Mouse (Mus musculus): Measurements from ENCODE around the gene Smc4. TPM values are rescaled to one million over a fixed set of nuclear protein-coding genes. Genes with fewer than 3 reads are reported as not detected.

Gene Smc4
- polyA plus RNA-seq, 2 experiments from 2014 or later = 394 to 401 TPM

Other genes with a start within 250 kb of the Smc4 start
- 1 to 10 TPM; 1.9 to 2.3 TPM for gene 1110032F04Rik, start 135.2 kb upstream of the Smc4 start, polyA plus RNA-seq (2017; shearing (Covaris generic))
- 100 to 1,000 TPM in 1 of 2 experiments, 10 to 100 TPM in 1; 76.4 to 105 TPM for gene Ift80, start 168 bp upstream of the Smc4 start, polyA plus RNA-seq (2017; shearing (Covaris generic))
- 10 to 100 TPM; 25.9 to 27.4 TPM for gene Trim59, start 40.0 kb downstream of the Smc4 start, polyA plus RNA-seq (2017; shearing (Covaris generic))
- 10 to 100 TPM; 27.2 to 36.5 TPM for gene Kpna4, start 122.4 kb downstream of the Smc4 start, polyA plus RNA-seq (2017; shearing (Covaris generic))
- gene Arl14, start 217.7 kb downstream of the Smc4 start, polyA plus RNA-seq (2017; shearing (Covaris generic)) = not detected

Data from activated CD4-positive, CD25-positive, alpha-beta regulatory T cell, adult 4 months (primary cell).